Mouse (Mus musculus) myocyte (in vitro differentiated cells): Measurements from ENCODE around the gene Mcm5. TPM values are rescaled to one million over a fixed set of nuclear protein-coding genes. Genes with fewer than 3 reads are reported as not detected.

Experiments used
- H3K27me3 ChIP-seq: one replicate; pipeline ENCODE4 v1.6.1; 2011; ENCODE audit not compliant: control insufficient read depth, insufficient read depth, insufficient read length
- H3K36me3 ChIP-seq: one replicate; pipeline ENCODE4 v1.6.1; 2011; ENCODE audit not compliant: control insufficient read depth, insufficient read depth
- H3K4me2 ChIP-seq: one replicate; pipeline ENCODE4 v1.6.1; 2011; ENCODE audit warnings: low read depth, control low read depth
- H3K4me3 ChIP-seq: one replicate; pipeline ENCODE4 v1.5.1; 2011; ENCODE audit warnings: mild to moderate bottlenecking, control low read depth, moderate library complexity
- H3K79me2 ChIP-seq: one replicate; pipeline ENCODE4 v1.6.1; 2011; ENCODE audit not compliant: control insufficient read depth, insufficient read depth
- H3ac ChIP-seq: one replicate; pipeline ENCODE4 v1.6.1; 2011; ENCODE audit not compliant: control insufficient read depth, insufficient read length
- CEBPB ChIP-seq: IDR thresholded peaks from 2 replicates; pipeline ENCODE4 v1.6.1; 2011; ENCODE audit warnings: mild to moderate bottlenecking, moderate library complexity; ENCODE audit not compliant: poor library complexity, insufficient read depth, severe bottlenecking
- E2F4 ChIP-seq: IDR thresholded peaks from one replicate; pipeline ENCODE4 v1.6.1; 2011; ENCODE audit warnings: mild to moderate bottlenecking, control low read depth, moderate library complexity; ENCODE audit not compliant: insufficient read depth
- MAX ChIP-seq: IDR thresholded peaks from one replicate; pipeline ENCODE4 v1.6.1; 2011; ENCODE audit warnings: low read depth, mild to moderate bottlenecking, control low read depth
- MYOD1 ChIP-seq, 3 experiments: IDR thresholded peaks; one replicate each; pipeline ENCODE4 v1.6.1; 2011; ENCODE audit warnings: control low read depth in 2 of 3, low read depth in 2 of 3, mild to moderate bottlenecking in 2 of 3, moderate library complexity in 1 of 3; ENCODE audit not compliant: insufficient read length in 2 of 3, control insufficient read depth in 1 of 3
- MYOG ChIP-seq, 3 experiments: IDR thresholded peaks; one replicate each; pipeline ENCODE4 v1.6.1; 2011; ENCODE audit warnings: control low read depth in 2 of 3, low read depth in 2 of 3, mild to moderate bottlenecking in 2 of 3; ENCODE audit not compliant: insufficient read length in 2 of 3, control insufficient read depth in 1 of 3, insufficient read depth in 1 of 3
- POLR2A ChIP-seq: IDR thresholded peaks from one replicate; pipeline ENCODE4 v1.6.1; 2011; ENCODE audit warnings: low read depth, mild to moderate bottlenecking, control low read depth, moderate library complexity; ENCODE audit not compliant: insufficient read length
- POLR2AphosphoS2 ChIP-seq: IDR thresholded peaks from one replicate; pipeline ENCODE4 v1.6.1; 2011; ENCODE audit warnings: low read depth, control low read depth; ENCODE audit not compliant: insufficient read length
- REST ChIP-seq: IDR thresholded peaks from one replicate; pipeline ENCODE4 v1.6.1; 2011; ENCODE audit warnings: mild to moderate bottlenecking, control low read depth, moderate library complexity; ENCODE audit not compliant: insufficient read depth, insufficient read length
- SRF ChIP-seq: IDR thresholded peaks from one replicate; pipeline ENCODE4 v1.6.1; 2011; ENCODE audit warnings: low read depth; ENCODE audit not compliant: control insufficient read depth, insufficient read length
- TCF12 ChIP-seq: IDR thresholded peaks from one replicate; pipeline ENCODE4 v1.6.1; 2011; ENCODE audit warnings: mild to moderate bottlenecking, control low read depth; ENCODE audit not compliant: poor library complexity, insufficient read depth, severe bottlenecking
- TCF3 ChIP-seq: IDR thresholded peaks from one replicate; pipeline ENCODE4 v1.6.1; 2011; ENCODE audit warnings: low read depth, control low read depth; ENCODE audit not compliant: insufficient read length
- USF1 ChIP-seq: IDR thresholded peaks from one replicate; pipeline ENCODE4 v1.6.1; 2011; ENCODE audit warnings: low read depth, mild to moderate bottlenecking, control low read depth, moderate library complexity
- polyA plus RNA-seq: library from polyadenylated mRNA; unstranded; fragments of >200 nt; fragmentation: generic; extraction: Trizol; gene quantifications from one replicate; pipeline ENCODE4 v1.2.1, GENCODE M21; 2012; ENCODE audit warnings: missing spikeins

Mcm5 gene
- polyA plus RNA-seq, 1 experiment = 32.3 TPM

DNA sequence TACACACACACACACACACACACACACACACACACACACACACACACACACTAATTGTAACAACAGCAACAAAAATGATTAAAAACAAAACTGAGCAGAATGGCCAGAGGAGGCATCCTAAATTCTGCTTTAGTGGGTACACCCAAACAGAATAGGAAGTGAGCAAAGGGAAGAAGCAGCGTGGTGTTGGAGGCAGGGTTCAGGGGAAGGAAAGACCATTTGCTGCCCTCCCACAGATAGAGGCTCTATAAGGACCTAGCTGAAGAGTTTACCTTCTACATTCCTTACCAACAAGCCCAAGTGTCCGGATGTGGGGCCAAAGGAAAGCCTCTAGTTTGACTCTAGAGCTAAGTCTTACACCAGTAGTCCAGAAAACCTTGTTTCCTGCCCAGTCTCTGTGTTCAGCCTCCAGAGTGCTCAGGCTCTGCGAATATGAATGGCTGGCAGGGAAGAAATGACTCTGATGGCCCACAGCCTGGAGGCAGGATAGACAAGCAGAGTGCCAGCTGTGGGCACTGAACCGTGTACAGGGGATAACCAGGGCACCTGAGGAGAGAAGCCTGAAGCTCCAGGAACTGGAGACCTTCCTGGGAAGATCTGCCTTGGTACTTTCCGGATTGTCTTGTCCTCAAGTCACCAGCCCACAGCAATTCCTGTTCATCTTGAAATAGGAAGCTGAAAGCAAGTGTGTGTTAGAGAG, 41.7 kb downstream of the Mcm5 start:
- Histone ChIP-seq H3K79me2 (no peaks in the 10 kb centered on the region), H3K27me3 (no peaks in the 10 kb centered on the region), H3K4me3 (no peak overlapping the region), H3K36me3 (no peaks in the 10 kb centered on the region), H3ac (no peak overlapping the region), H3K4me2 (no peak overlapping the region)
- TF ChIP-seq TCF12 = no peak
- TF ChIP-seq POLR2A = no peak
- TF ChIP-seq REST = no peak
- TF ChIP-seq TCF3 = no peak
- TF ChIP-seq CEBPB = no peak
- no peak for TF ChIP-seq E2F4
- no peak for TF ChIP-seq MAX
- TF ChIP-seq MYOG (IDR thresholded peaks at IDR 0.05; ENCODE audit: control insufficient read depth in 1 of 3, insufficient read depth in 1 of 3, insufficient read length in 2 of 3, low read depth in 2 of 3) = no peak
- no peak for TF ChIP-seq POLR2AphosphoS2
- no peak for TF ChIP-seq USF1

DNA sequence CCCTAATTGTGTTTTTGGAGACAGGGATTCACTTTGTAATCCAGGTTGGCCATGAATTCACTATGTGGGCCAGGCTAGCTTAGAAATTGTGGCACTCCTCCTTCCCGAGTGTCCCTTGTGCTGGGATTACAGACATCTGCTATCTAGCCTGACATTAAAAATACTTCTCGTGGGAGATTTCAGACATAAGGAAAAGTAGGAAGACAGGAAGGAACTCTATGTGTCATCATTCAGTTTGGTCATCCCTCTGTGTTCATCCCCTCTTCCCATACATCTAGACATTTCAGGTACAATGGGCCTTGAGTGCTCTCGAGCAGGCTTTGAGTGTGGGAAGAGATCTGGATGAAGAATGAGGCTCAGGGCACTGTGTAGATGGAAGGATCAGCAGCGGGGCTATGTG, 42.4 kb downstream of the Mcm5 start:
- TF ChIP-seq MAX = no peak
- TF ChIP-seq POLR2AphosphoS2 = no peak
- no peak for TF ChIP-seq USF1
- no peak for TF ChIP-seq TCF3
- TF ChIP-seq REST = no peak
- no peak for TF ChIP-seq SRF
- TF ChIP-seq MYOG (IDR thresholded peaks at IDR 0.05; ENCODE audit: control insufficient read depth in 1 of 3, insufficient read depth in 1 of 3, insufficient read length in 2 of 3, low read depth in 2 of 3) = no peak
- TF ChIP-seq E2F4 = no peak
- TF ChIP-seq TCF12 = no peak
- no peak for TF ChIP-seq MYOD1 (IDR thresholded peaks at IDR 0.05; ENCODE audit: control insufficient read depth in 1 of 3, insufficient read length in 2 of 3, low read depth in 2 of 3)
- TF ChIP-seq CEBPB = no peak
- TF ChIP-seq POLR2A = no peak
- Histone ChIP-seq H3K36me3 (no peaks in the 10 kb centered on the region), H3K4me2 (no peak overlapping the region), H3K27me3 (no peaks in the 10 kb centered on the region), H3ac (no peak overlapping the region), H3K4me3 (no peak overlapping the region), H3K79me2 (no peaks in the 10 kb centered on the region)

DNA sequence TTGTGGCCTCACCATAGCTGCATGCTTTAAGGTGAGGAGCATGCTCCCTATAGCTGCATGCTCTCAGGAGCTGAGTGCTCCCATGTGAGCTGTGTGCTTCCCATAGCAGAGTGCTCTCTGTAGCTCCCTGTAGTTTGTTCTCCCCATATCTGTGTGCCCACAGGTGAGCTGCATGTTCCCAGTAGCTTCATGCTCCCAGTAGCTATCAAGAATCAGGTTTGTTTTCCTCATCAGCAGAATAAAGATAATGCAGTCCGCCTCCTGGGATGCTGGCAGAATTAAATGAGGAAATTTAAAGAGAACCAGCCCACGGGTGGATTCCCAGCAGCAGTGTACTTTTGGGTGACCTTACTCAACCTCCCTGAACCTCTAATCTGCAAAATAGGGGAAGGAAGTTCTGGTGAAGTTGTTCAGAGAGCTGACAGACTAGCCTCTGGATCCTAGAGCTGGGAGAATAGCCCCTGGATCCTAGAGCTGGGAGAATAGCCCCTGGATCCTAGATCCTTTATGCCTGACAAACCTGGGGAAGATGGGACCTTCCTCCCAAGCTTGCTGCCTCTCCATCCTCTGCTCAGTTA, 43.2 kb downstream of the Mcm5 start:
- H3K79me2 ChIP-seq = no peaks in the 10 kb centered on the region
- H3K36me3 ChIP-seq = no peaks in the 10 kb centered on the region
- TF ChIP-seq SRF (no peak), CEBPB (no peak), POLR2A (no peak), REST (no peak), MAX (no peak), MYOD1 (IDR thresholded peaks at IDR 0.05; ENCODE audit: control insufficient read depth in 1 of 3, insufficient read length in 2 of 3, low read depth in 2 of 3) (no peak), USF1 (no peak), TCF3 (no peak), TCF12 (no peak), E2F4 (no peak), POLR2AphosphoS2 (no peak), MYOG (IDR thresholded peaks at IDR 0.05; ENCODE audit: control insufficient read depth in 1 of 3, insufficient read depth in 1 of 3, insufficient read length in 2 of 3, low read depth in 2 of 3) (no peak)
- no peak overlapping the region for H3K4me2 ChIP-seq
- no peaks in the 10 kb centered on the region for H3K27me3 ChIP-seq
- H3K4me3 ChIP-seq = no peak overlapping the region
- no peak overlapping the region for H3ac ChIP-seq

DNA sequence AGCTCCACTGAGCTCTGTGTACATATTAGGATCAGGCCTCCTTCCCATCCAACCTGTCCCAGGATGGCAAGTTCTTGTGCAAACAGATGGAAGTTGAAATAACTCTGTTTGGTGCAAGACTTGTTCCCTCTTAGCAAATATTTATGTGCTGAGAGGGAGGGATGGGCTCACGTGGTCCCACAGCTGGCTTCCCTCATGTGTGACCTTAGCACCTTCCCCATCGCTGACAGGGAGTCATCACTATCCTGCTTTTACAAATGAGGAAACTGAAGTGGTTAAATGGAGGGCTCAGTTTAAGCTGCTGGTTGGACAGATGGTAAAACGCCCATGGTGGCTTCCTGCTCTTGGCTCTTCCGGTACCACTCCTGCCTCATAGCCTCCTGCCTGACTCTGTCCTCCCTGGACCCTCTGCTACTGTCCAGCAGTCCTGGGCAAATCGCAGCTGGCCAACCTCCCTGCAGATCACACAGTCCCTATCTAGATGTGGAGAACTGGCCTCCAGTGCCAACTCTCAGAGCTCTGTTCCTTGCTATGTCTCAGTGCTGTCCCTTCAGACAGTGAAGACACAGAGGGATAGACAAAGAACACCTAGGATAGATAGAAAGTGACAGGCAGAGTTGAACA, 45.6 kb downstream of the Mcm5 start:
- Histone ChIP-seq H3K4me2 (no peak overlapping the region), H3K27me3 (no peaks in the 10 kb centered on the region), H3ac (no peak overlapping the region), H3K4me3 (no peak overlapping the region), H3K79me2 (no peaks in the 10 kb centered on the region), H3K36me3 (no peaks in the 10 kb centered on the region)
- TF ChIP-seq MYOD1 (IDR thresholded peaks at IDR 0.05; ENCODE audit: control insufficient read depth in 1 of 3, insufficient read length in 2 of 3, low read depth in 2 of 3) = no peak
